In the genomic region with DNA sequence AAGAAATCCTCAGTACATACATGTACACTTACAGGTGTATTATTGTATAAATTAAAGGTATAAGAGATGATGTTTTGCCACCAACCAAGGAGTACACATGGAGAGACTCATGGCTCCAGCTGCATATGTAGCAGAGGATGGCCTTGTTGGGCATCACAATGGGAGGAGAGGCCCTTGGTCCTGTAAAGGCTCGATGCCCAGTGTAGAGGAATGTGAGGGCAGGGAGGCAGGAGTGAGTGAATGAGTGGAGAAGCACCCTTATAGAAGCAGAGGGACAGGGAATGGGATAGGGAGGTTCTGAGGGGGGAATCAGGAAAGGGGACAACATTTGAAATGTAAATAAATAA, we compare ENCODE assay signal across 21 mouse cellular contexts. TPM values are rescaled to one million over a fixed set of nuclear protein-coding genes. Genes with fewer than 3 reads are reported as not detected.
DNase-seq lines count a peak whose midpoint lies in the region; ATAC-seq lines count a peak whose summit lies in the region.
"Had no signal": no experiment of that assay in that cellular context is flagged by ENCODE, and none has a peak within 500 bp of the region (broad histone marks: within the 10 kb centered on the region; RNA-seq: fewer than 3 reads in every experiment).

No protein-coding gene starts in this region.

- H3K36me3 ChIP-seq in forebrain, embryonic 14.5 days (ENCODE audit: control insufficient read depth, insufficient read depth, low read length), result no peaks in the 10 kb centered on the region
- H3K36me3 ChIP-seq in forebrain, embryonic 12.5 days (replicated peaks), result no peaks in the 10 kb centered on the region
- no peaks in the 10 kb centered on the region for H3K36me3 ChIP-seq in hindbrain, embryonic 15.5 days
- no peaks in the 10 kb centered on the region for H3K36me3 ChIP-seq in hindbrain, embryonic 10.5 days
- no peaks in the 10 kb centered on the region for H3K36me3 ChIP-seq in midbrain, embryonic 14.5 days (ENCODE audit: control insufficient read depth, insufficient read depth, low read length)
- H3K36me3 ChIP-seq in midbrain, embryonic 11.5 days (ENCODE audit: control insufficient read depth, insufficient read depth, low read length), result no peaks in the 10 kb centered on the region
- H3K36me3 ChIP-seq: embryonic facial prominence, embryonic 10.5 days; heart, embryonic 15.5 days had no signal

- H3K27me3 ChIP-seq in forebrain, embryonic 14.5 days (replicated peaks; ENCODE audit: control insufficient read depth, insufficient read depth, low read length), result no peaks in the 10 kb centered on the region
- H3K27me3 ChIP-seq in forebrain, embryonic 12.5 days, result peaks cover 5% of the 10 kb centered on the region; the same call in 1 of the 2 replicates
- no peaks in the 10 kb centered on the region for H3K27me3 ChIP-seq in hindbrain, embryonic 15.5 days
- peaks cover 11% of the 10 kb centered on the region; the same call in 1 of the 2 replicates for H3K27me3 ChIP-seq in hindbrain, embryonic 10.5 days (ENCODE audit: insufficient read depth, poor library complexity, severe bottlenecking)
- no peaks in the 10 kb centered on the region for H3K27me3 ChIP-seq in midbrain, embryonic 14.5 days (ENCODE audit: control insufficient read depth, insufficient read depth, low read length)
- H3K27me3 ChIP-seq in midbrain, embryonic 11.5 days (ENCODE audit: control insufficient read depth, insufficient read depth, low read length), result no peaks in the 10 kb centered on the region; the same call in 1 of the 2 replicates
- H3K27me3 ChIP-seq: heart, embryonic 15.5 days; Patski had no signal

- H3K4me1 ChIP-seq in forebrain, embryonic 14.5 days (ENCODE audit: control insufficient read depth, insufficient read depth, low read length), result no peaks in the 10 kb centered on the region
- H3K4me1 ChIP-seq in forebrain, embryonic 12.5 days, result no peaks in the 10 kb centered on the region
- H3K4me1 ChIP-seq in hindbrain, embryonic 15.5 days (replicated peaks), result no peaks in the 10 kb centered on the region
- no peaks in the 10 kb centered on the region for H3K4me1 ChIP-seq in hindbrain, embryonic 10.5 days (replicated peaks)
- H3K4me1 ChIP-seq in midbrain, embryonic 14.5 days (ENCODE audit: control insufficient read depth, insufficient read depth, low read length), result peaks cover 7% of the 10 kb centered on the region; the same call in 1 of the 2 replicates
- no peaks in the 10 kb centered on the region for H3K4me1 ChIP-seq in midbrain, embryonic 11.5 days (ENCODE audit: control insufficient read depth, insufficient read depth, low read length)
- H3K4me1 ChIP-seq: embryonic facial prominence, embryonic 10.5 days; heart, embryonic 15.5 days had no signal

- no peak for ATAC-seq in forebrain, embryonic 14.5 days
- ATAC-seq in forebrain, embryonic 12.5 days (ENCODE audit: low FRiP score), result no peak
- ATAC-seq in hindbrain, embryonic 15.5 days (ENCODE audit: low FRiP score, low read depth), result peak; percentile 48; the same call in 1 of the 2 replicates
- ATAC-seq in midbrain, embryonic 14.5 days (ENCODE audit: low FRiP score, low TSS enrichment), result 0 out of 2 replicates have a peak, but pooled peaks have one; percentile 17
- ATAC-seq in midbrain, embryonic 11.5 days (ENCODE audit: low FRiP score), result no peak
- ATAC-seq: activated CD4-positive, CD25-positive, alpha-beta regulatory T cell, adult 4 months; Patski had no signal

- no peak for DNase-seq in forebrain, embryonic 14.5 days (ENCODE audit: low spot score)
- DNase-seq in hindbrain, embryonic 10.5 days (ENCODE audit: low spot score), result no peak
- no peak for DNase-seq in midbrain, embryonic 14.5 days
- no peak for DNase-seq in midbrain, embryonic 11.5 days (ENCODE audit: low spot score, missing footprints)
- DNase-seq in embryo, embryonic 10.5 days (ENCODE audit: low spot score), result no peak
- no peak for DNase-seq in urinary bladder, adult 18-20 months (ENCODE audit: low spot score in 2 of 2)
- DNase-seq: adrenal gland, postnatal 14 days; cerebellum, adult 18-20 months; cerebellum, adult 9-11 months; cerebellum, postnatal 36 days; gastrocnemius, postnatal 14 days; heart, adult 2 months; heart, postnatal 14 days; kidney, adult 18-20 months had no signal

- no peak overlapping the region for H3K4me3 ChIP-seq in forebrain, embryonic 14.5 days (ENCODE audit: low read depth, low read length)
- no peak overlapping the region for H3K4me3 ChIP-seq in forebrain, embryonic 12.5 days (replicated peaks)
- no peak overlapping the region for H3K4me3 ChIP-seq in hindbrain, embryonic 15.5 days
- H3K4me3 ChIP-seq in hindbrain, embryonic 10.5 days, result no peak overlapping the region
- no peak overlapping the region for H3K4me3 ChIP-seq in midbrain, embryonic 14.5 days (replicated peaks; ENCODE audit: low read depth, low read length)
- no peak overlapping the region for H3K4me3 ChIP-seq in midbrain, embryonic 11.5 days (ENCODE audit: low read depth, low read length)
- H3K4me3 ChIP-seq: embryonic facial prominence, embryonic 10.5 days; heart, adult 2 months; heart, embryonic 15.5 days had no signal

- H3K9me3 ChIP-seq in forebrain, embryonic 14.5 days (replicated peaks; ENCODE audit: control insufficient read depth, low read length), result no peaks in the 10 kb centered on the region
- H3K9me3 ChIP-seq in forebrain, embryonic 12.5 days, result no peaks in the 10 kb centered on the region
- no peaks in the 10 kb centered on the region for H3K9me3 ChIP-seq in hindbrain, embryonic 15.5 days
- H3K9me3 ChIP-seq in hindbrain, embryonic 10.5 days, result no peaks in the 10 kb centered on the region
- H3K9me3 ChIP-seq in midbrain, embryonic 14.5 days (ENCODE audit: control insufficient read depth, low read length), result no peaks in the 10 kb centered on the region
- H3K9me3 ChIP-seq in midbrain, embryonic 11.5 days (ENCODE audit: control insufficient read depth, low read length), result no peaks in the 10 kb centered on the region
- H3K9me3 ChIP-seq: embryonic facial prominence, embryonic 10.5 days; heart, embryonic 15.5 days had no signal

- H3K4me2 ChIP-seq in forebrain, embryonic 14.5 days (ENCODE audit: low read length), result no peak overlapping the region
- H3K4me2 ChIP-seq in forebrain, embryonic 12.5 days, result no peak overlapping the region
- H3K4me2 ChIP-seq in hindbrain, embryonic 15.5 days, result no peak overlapping the region
- H3K4me2 ChIP-seq in midbrain, embryonic 14.5 days (ENCODE audit: low read length), result no peak overlapping the region
- no peak overlapping the region for H3K4me2 ChIP-seq in midbrain, embryonic 11.5 days
- H3K4me2 ChIP-seq: heart, embryonic 11.5 days; heart, embryonic 15.5 days had no signal

- H3K27ac ChIP-seq in forebrain, embryonic 14.5 days (ENCODE audit: low read depth, low read length), result peak overlapping the region; percentile 33; the same call in 1 of the 2 replicates
- no peak overlapping the region for H3K27ac ChIP-seq in forebrain, embryonic 12.5 days
- H3K27ac ChIP-seq in hindbrain, embryonic 15.5 days (replicated peaks), result peak overlapping the region; percentile 64
- H3K27ac ChIP-seq in hindbrain, embryonic 10.5 days, result no peak overlapping the region
- peak overlapping the region; percentile 70 for H3K27ac ChIP-seq in midbrain, embryonic 14.5 days (replicated peaks; ENCODE audit: low read depth, low read length)
- no peak overlapping the region for H3K27ac ChIP-seq in midbrain, embryonic 11.5 days (ENCODE audit: low read depth, low read length)
- H3K27ac ChIP-seq: embryonic facial prominence, embryonic 10.5 days; heart, adult 2 months; heart, embryonic 15.5 days had no signal

- H3K9ac ChIP-seq in forebrain, embryonic 14.5 days (ENCODE audit: low read length), result no peak overlapping the region
- no peak overlapping the region for H3K9ac ChIP-seq in forebrain, embryonic 12.5 days
- no peak overlapping the region for H3K9ac ChIP-seq in hindbrain, embryonic 15.5 days
- H3K9ac ChIP-seq in midbrain, embryonic 14.5 days (replicated peaks; ENCODE audit: low read length), result no peak overlapping the region
- H3K9ac ChIP-seq in midbrain, embryonic 11.5 days (ENCODE audit: low read length), result no peak overlapping the region
- H3K9ac ChIP-seq: heart, embryonic 15.5 days had no signal

- WGBS in forebrain, embryonic 14.5 days, result 38% methylated on average over 1 of the region's 1 CpGs
- 50% methylated on average over 1 of the region's 1 CpGs for WGBS in forebrain, embryonic 12.5 days
- WGBS in hindbrain, embryonic 15.5 days, result 50% methylated on average over 1 of the region's 1 CpGs
- WGBS in hindbrain, embryonic 10.5 days, result 74% methylated on average over 1 of the region's 1 CpGs
- WGBS in midbrain, embryonic 14.5 days, result 72% methylated on average over 1 of the region's 1 CpGs
- 82% methylated on average over 1 of the region's 1 CpGs for WGBS in midbrain, embryonic 11.5 days

RNA-seq across cellular contexts. Expression of a gene that starts 21.4 kb away (rescaled TPM):
- 2.2 and 4.6 TPM in 2 replicates for polyA plus RNA-seq in forebrain, embryonic 14.5 days (2014; fragmentation: Nextera tagmentation; extraction: Ambion mirVana)
- polyA plus RNA-seq in forebrain, embryonic 12.5 days (2016; fragmentation: Nextera tagmentation; extraction: Ambion mirVana), result 1.4 and 1.5 TPM in 2 replicates
- polyA plus RNA-seq in hindbrain, embryonic 15.5 days (2015; fragmentation: Nextera tagmentation; extraction: Ambion mirVana), result 3.2 and 3.4 TPM in 2 replicates
- polyA plus RNA-seq in hindbrain, embryonic 10.5 days (2016; fragmentation: Nextera tagmentation; extraction: Ambion mirVana), result 0.38 and 0.52 TPM in 2 replicates
- polyA plus RNA-seq in midbrain, embryonic 14.5 days (2014; fragmentation: Nextera tagmentation; extraction: Ambion mirVana), result 4.3 and 4.9 TPM in 2 replicates
- polyA plus RNA-seq in midbrain, embryonic 11.5 days (2014; fragmentation: Nextera tagmentation; extraction: Ambion mirVana), result 0.70 and 0.76 TPM in 2 replicates
- polyA plus RNA-seq: activated CD4-positive, CD25-positive, alpha-beta regulatory T cell, adult 4 months had no signal

Comparison
In these comparisons a context has a peak if more than half of its experiments do, and no peak if none do; other contexts are left out.
1. ATAC-seq: peak in hindbrain, embryonic 15.5 days (single experiment) and midbrain, embryonic 14.5 days (single experiment); none in forebrain, embryonic 14.5 days (single experiment), forebrain, embryonic 12.5 days (single experiment) and midbrain, embryonic 11.5 days (single experiment).
2. H3K27ac ChIP-seq: peak in forebrain, embryonic 14.5 days (single experiment), hindbrain, embryonic 15.5 days (single experiment) and midbrain, embryonic 14.5 days (single experiment); none in forebrain, embryonic 12.5 days (single experiment), hindbrain, embryonic 10.5 days (single experiment) and midbrain, embryonic 11.5 days (single experiment).